Mouse (Mus musculus) heart, adult 8-10 months (tissue): ENCODE measurements at regions not wholly inside any gene's neighbourhood (a gene's known extent, or its start where the extent isn't known, plus 50 kb on each side); places are given as distances from the start of the nearest gene placed in this dataset.

Experiments
- DNase-seq: peaks from one replicate; pipeline ENCODE4 v3.0.0; 2022; ENCODE audit warnings: low spot score

DNA sequence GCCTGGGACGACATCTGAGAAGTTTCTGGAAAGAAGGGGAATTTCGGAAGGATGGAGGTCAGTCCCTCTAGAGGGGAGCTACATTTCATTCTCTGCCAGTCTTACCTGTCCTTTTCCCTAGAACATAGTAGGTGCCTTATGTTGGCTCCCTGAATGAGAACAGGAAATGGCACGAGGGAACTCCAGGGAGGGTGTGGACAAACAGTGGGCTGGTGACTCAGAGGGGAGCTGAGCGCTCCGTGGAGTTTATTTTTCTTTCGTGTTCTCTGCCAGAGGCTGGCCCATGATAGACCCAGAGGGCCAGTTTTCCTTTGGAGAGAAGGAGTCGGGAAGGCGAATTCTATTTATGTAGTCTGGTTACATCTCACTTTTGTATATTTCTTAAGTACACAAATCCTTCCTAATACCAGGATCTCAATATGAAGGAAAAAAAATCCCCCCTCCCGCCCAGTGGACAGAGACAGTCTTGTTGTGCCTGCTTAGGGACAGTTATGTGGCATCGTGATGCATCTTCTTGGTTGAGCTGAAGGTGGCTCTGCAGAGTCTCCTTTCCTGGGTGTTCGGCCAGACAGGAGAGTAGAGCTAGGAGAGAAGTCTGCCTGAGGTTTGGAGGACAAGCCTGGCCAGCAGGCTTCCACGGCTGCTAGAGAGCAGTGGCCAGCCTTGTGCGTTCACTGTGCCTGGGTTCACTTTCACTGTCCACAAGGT, 84.3 kb upstream of the Rbpj start:
- peak; percentile 41 for DNase-seq

DNA sequence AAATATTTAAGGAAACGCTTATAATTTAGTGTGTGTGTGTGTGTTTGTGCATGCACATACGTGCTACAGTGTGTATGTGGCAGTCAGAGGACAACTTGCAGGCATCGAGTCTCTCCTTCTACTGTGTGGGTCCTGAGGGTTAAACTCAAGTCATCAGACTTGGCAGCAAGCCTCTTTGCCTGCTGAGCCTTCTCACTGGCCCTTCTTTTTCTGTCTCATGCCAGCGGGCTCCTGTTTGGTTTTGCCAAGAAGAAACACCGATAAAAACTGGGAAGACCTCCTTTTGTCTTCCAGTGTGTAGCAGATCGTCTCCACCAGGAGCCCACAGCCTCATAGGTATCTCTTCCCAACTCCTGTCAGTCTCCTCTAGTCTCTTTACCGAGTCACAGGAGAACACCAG, 81.9 kb upstream of the Rbpj start:
- no peak for DNase-seq

DNA sequence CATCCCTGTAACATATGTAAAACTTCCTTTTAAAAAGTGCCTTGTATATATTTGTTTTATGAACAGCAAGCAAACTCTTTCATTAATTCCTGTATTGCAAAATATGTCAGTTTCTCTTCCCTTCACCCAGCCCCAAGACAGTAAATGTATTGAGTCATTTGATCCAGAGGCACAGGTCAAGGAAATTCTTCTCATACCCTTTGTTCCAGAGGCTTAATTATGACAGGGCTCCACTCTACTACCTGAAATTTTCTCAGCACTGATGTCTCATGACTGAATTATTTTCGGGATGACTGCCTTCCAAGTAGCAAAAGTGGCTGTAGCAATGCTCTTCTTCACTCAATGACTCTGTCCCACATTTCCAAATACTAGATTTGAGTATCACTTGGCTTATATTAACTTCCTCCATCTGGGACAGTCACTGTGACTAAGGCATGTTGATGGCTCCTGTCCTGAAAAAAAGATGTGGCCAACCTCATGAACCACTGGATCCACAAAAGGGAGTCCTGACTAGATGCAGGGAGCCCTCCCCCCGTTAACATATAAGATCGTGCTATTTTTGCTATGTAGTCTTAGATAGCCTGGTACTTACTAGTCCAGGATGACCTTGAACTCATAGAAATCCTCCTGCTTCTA, 80.3 kb upstream of the Rbpj start:
- DNase-seq = no peak

DNA sequence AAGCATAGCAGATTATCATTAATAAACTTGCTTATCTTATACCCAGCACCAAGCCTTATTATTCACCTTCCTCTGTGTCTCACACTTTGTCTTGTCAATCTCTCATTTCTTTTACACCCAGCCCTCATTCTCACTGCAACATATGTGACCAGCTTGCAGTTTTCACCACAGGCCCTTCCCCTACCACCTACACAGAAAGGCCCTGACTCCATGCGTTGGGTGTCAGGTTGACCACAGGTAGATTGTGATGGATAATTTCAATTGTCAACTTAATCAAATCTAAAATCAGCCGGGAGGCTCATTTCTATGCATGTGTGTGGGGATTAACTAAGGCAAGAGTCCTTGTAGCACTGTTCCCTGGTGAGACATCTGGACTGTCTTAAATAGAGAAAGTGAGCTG, 72.4 kb upstream of the Rbpj start:
- DNase-seq = no peak

GRCm38 (mm10) chr5:53394560-53394959, 71.4 kb upstream of the Rbpj start:
- DNase-seq = no peak

DNA sequence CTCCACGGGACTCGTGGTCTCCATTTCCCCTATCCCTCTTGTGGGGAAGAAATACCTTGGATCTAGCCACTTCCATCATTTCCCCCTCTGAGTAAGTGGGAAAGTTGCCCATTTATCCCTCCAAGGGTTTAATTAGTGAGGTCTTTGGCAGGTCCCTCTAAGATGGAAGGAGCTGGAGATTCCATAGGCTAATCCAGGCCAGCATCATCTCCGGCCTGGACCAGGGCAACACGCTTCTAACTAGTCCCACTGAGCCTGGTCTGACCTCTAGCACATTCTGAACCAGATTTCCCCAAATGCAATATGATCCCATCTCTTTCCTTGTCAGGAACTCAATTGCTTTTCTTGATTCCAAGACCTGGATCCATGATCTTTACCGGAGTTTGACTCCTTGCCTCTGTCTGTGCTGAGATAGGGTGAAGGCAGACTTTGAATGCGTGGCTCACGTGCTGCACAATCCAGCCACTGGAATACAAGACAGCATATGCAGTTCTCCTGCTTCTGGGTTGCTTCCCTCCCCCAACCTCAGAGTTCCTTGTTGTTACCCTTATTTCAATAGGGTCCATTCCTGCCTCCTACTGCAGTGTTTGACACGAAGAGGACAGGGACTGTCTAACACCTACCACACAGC, 67.4 kb upstream of the Rbpj start:
- no peak for DNase-seq

GRCm38 (mm10) chr5:53401093-53401492, 64.9 kb upstream of the Rbpj start:
- no peak for DNase-seq

- DNase-seq = no peak
Measured at GRCm38 (mm10) chr5:53402022-53402421, 63.9 kb upstream of the Rbpj start.

DNA sequence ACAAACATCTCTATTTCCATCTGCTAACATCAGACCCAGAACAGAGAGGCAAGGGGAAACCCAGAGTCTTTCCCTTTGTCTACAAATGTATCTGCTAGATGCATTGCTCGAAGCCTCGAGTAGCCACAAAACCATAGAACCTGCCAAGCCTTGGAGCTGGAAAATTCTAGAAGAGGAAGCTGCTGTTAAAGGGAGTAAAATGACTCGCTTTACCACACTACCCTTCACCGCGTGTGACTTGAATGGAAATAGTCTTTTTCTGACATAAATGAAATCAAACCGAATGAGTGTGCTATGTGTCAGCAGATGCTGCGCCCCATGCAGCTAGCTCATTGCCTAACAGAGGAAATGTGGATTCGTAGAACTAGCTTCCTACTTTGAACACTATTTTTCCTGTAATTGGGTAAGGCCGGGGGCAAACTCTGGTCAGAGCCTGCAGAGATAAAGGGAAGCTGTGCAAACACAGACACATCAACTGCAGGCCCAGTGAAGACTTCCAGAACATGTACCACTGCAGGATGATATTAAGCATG, 63.3 kb upstream of the Rbpj start:
- DNase-seq = no peak

DNA sequence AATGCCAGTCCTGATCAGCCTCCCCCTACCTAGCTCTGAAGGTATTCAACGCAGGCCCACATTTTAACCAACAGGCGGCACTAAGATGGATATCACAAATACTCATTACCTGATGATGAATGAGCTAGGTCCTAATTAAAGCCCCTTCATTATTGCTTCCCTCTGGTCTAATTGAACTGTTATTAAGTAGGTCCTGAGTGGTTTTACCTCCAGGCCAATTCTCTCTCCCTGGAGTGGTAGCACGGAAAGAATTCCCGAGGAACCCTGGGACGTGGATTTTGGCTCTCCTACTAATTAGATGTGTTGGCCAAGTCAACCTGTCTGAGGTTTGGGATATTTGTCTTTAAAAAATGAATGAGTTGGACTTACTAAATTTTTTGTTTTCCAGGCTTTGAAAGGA, 60.0 kb upstream of the Rbpj start:
- no peak for DNase-seq

- DNase-seq = no peak
Measured at GRCm38 (mm10) chr5:53407646-53408045, 58.3 kb upstream of the Rbpj start.

GRCm38 (mm10) chr5:53408235-53408634, 57.7 kb upstream of the Rbpj start:
- DNase-seq = no peak

GRCm38 (mm10) chr5:53409740-53410139, 56.2 kb upstream of the Rbpj start:
- DNase-seq = no peak

DNA sequence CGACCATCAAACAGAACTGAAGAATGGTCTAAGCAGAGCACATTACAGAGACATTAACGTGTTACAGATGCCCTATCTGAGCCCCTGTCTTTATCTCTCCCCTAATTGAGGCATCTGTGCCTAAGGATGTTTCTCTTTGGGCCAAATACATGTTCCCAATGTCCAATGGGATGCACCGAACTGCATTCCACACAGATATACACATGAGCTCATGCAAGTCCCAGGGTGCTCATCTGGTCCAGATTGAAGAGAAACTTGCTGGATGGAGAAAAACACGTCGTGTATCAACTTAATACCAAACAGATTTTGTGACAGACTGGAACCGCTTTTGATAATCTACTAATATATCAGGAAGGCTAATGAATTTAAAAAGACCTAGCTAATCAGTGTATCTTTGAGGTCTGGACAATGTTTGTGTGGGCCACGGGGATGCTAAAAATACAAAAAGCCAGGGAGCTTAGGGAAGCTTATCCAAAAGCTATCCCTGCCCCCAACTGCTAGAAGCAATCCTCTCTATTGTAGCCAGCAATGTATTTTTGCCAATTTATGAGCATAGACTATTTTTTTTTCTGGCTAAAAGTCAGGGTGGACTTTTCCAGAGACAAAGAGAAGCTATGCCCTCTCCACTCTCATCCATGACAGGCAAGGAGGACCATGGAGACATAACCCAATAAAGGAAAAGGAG, 53.4 kb upstream of the Rbpj start:
- no peak for DNase-seq

DNA sequence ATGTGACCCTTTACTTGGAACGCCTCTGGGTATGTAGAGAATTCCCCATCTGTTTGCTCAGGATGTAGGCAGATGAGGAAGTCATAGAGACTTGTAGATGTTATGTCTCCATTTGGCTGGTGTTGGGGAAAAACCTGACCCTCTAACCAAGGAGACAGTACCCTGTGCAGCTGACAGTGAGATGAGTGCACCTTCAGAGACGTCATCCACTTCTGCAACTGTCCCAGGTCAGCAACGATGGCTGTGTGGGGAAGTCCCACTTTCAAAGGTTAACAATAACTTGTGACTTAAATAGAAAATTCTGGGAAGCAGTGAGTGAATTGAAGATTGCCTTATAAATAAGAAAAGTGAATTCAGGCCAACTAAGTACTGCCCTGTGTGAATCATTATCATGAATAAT, 52.3 kb upstream of the Rbpj start:
- no peak for DNase-seq

- no peak for DNase-seq
Measured at GRCm38 (mm10) chr5:53415472-53415871, 50.5 kb upstream of the Rbpj start.
